Mouse (Mus musculus) midbrain, postnatal 0 days (tissue): Measurements from ENCODE around the gene Mylpf. TPM values are rescaled to one million over a fixed set of nuclear protein-coding genes. Genes with fewer than 3 reads are reported as not detected.

Experiments
- ATAC-seq: fragments of 200-750 bp; cut with Nextera tagmentation; 2 replicates; pipeline ENCODE4 v1.8.0; 2017; ENCODE audit warnings: moderate number of reproducible peaks, mild to moderate bottlenecking, moderate TSS enrichment, moderate library complexity; ENCODE audit not compliant: low FRiP score
- DNase-seq: peaks from one replicate; pipeline ENCODE4 v3.0.0-alpha.2; 2015; ENCODE audit warnings: low spot score
- H3K27ac ChIP-seq: fragments of 300-500 bp; sonication (generic); 2 replicates; pipeline ENCODE4 v1.5.1; 2014; ENCODE audit warnings: low read depth, mild to moderate bottlenecking, low read length, mixed read lengths
- H3K27me3 ChIP-seq: fragments of 300-500 bp; sonication (generic); 2 replicates; pipeline ENCODE4 v1.6.1; 2014; ENCODE audit warnings: low read length, control low read depth, mixed read lengths; ENCODE audit not compliant: insufficient read depth
- H3K36me3 ChIP-seq: fragments of 300-500 bp; sonication (generic); 2 replicates; pipeline ENCODE4 v1.6.1; 2014; ENCODE audit warnings: low read length, control low read depth, mixed read lengths; ENCODE audit not compliant: insufficient read depth
- H3K4me1 ChIP-seq: fragments of 300-500 bp; sonication (generic); 2 replicates; pipeline ENCODE4 v1.6.1; 2014; ENCODE audit warnings: mild to moderate bottlenecking, control low read depth, antibody characterized with exemption, low read length, mixed read lengths; ENCODE audit not compliant: insufficient read depth
- H3K4me2 ChIP-seq: fragments of 300-500 bp; sonication (generic); 2 replicates; pipeline ENCODE4 v1.6.1; 2014; ENCODE audit warnings: low read depth, mild to moderate bottlenecking, low read length, mixed read lengths; ENCODE audit not compliant: poor library complexity, severe bottlenecking
- H3K4me3 ChIP-seq: fragments of 300-500 bp; sonication (generic); 2 replicates; pipeline ENCODE4 v1.5.1; 2014; ENCODE audit warnings: low read depth, mild to moderate bottlenecking, low read length, moderate library complexity
- H3K9ac ChIP-seq: fragments of 300-500 bp; sonication (generic); replicated peaks from 2 replicates; pipeline ENCODE4 v1.6.1; 2014; ENCODE audit warnings: mild to moderate bottlenecking, low read length, moderate library complexity, mixed read lengths; ENCODE audit not compliant: poor library complexity, severe bottlenecking
- H3K9me3 ChIP-seq: fragments of 300-500 bp; sonication (generic); 2 replicates; pipeline ENCODE4 v1.6.1; 2016; ENCODE audit warnings: low read length, control low read depth
- CTCF ChIP-seq: IDR thresholded peaks from 2 replicates; pipeline ENCODE4 v1.5.1; 2016; ENCODE audit warnings: antibody characterized with exemption, mild to moderate bottlenecking
- WGBS: fragments of 180-500 bp; shearing (Covaris S2); extraction: QIAGEN DNeasy Blood & Tissue Kit; methylation state at CpG from one replicate; pipeline ENCODE4 v1.1.7; 2014; 5-methylcytosine and 5-hydroxymethylcytosine counted together
- polyA plus RNA-seq: library from polyadenylated mRNA; unstranded; fragments of >200 nt; fragmentation: Nextera tagmentation; extraction: Ambion mirVana; gene quantifications from 2 replicates; pipeline ENCODE4 v1.2.1, GENCODE M21; 2015
- total RNA-seq: library from RNA; depleted of rRNA; stranded (reverse); fragments of >200 nt; gene quantifications from 2 replicates; pipeline ENCODE4 v1.2.3, GENCODE M21; 2014

Mylpf gene
- total and polyA plus RNA-seq, 2 experiments from 2014 or later = 1.4 to 2.2 TPM

GRCm38 (mm10) chr7:127194633-127195029, 14.1 kb upstream of the Mylpf start:
- no peak for TF ChIP-seq CTCF
- Histone ChIP-seq H3K4me3 (peak overlapping the region; percentile 66), H3K9me3 (no peaks in the 10 kb centered on the region), H3K4me2 (peak overlapping the region; percentile 75), H3K9ac (peak overlapping the region; percentile 74; the same call in 1 of the 2 replicates), H3K36me3 (peaks cover 40% of the 10 kb centered on the region), H3K27me3 (no peaks in the 10 kb centered on the region), H3K27ac (peak overlapping the region; percentile 93; the same call in 1 of the 2 replicates), H3K4me1 (peaks cover 7% of the 10 kb centered on the region)
- DNase-seq = no peak
- WGBS = 93% methylated on average over 7 of the region's 7 CpGs
- no peak for ATAC-seq

GRCm38 (mm10) chr7:127195544-127196295, 13.0 kb upstream of the Mylpf start, which contains the start of gene Cd2bp2:
Gene Cd2bp2, minus strand, starts transcription at chr7:127196050.
- H3K27me3 ChIP-seq = no peaks in the 10 kb centered on the region
- peak; percentile 97 for ATAC-seq
- H3K27ac ChIP-seq = peak within 1 kb of the TSS; percentile 93
- peaks cover 7% of the 10 kb centered on the region for H3K4me1 ChIP-seq
- peak within 1 kb of the TSS; percentile 75 for H3K4me2 ChIP-seq
- no peaks in the 10 kb centered on the region for H3K9me3 ChIP-seq
- H3K36me3 ChIP-seq = peaks cover 50% of the 10 kb centered on the region
- peak within 1 kb of the TSS; percentile 66 for H3K4me3 ChIP-seq
- DNase-seq = peak; percentile 99
- H3K9ac ChIP-seq = peak within 1 kb of the TSS; percentile 74
- WGBS = under 1% methylated on average over 51 of the region's 51 CpGs
- peak; percentile 63 for TF ChIP-seq CTCF

- Histone ChIP-seq H3K27ac (peak overlapping the region; percentile 66), H3K9me3 (no peaks in the 10 kb centered on the region), H3K4me1 (peaks cover 7% of the 10 kb centered on the region), H3K4me3 (peak overlapping the region; percentile 66), H3K4me2 (peak overlapping the region; percentile 65), H3K27me3 (no peaks in the 10 kb centered on the region), H3K9ac (peak overlapping the region; percentile 62), H3K36me3 (peaks cover 47% of the 10 kb centered on the region)
- 55% methylated on average over 11 of the region's 11 CpGs for WGBS
- ATAC-seq (no peak), DNase-seq (no peak)
- TF ChIP-seq CTCF = no peak
Measured at GRCm38 (mm10) chr7:127196484-127196883, 12.2 kb upstream of the Mylpf start.

GRCm38 (mm10) chr7:127206606-127207005, 2.1 kb upstream of the Mylpf start:
- peak overlapping the region; percentile 99 for H3K4me2 ChIP-seq
- TF ChIP-seq CTCF = no peak
- no peaks in the 10 kb centered on the region for H3K27me3 ChIP-seq
- H3K4me3 ChIP-seq = peak overlapping the region; percentile 56
- H3K27ac ChIP-seq = no peak overlapping the region
- H3K4me1 ChIP-seq = peaks cover 6% of the 10 kb centered on the region
- H3K9me3 ChIP-seq = no peaks in the 10 kb centered on the region
- ATAC-seq = no peak
- 60% methylated on average over 2 of the region's 2 CpGs for WGBS
- H3K36me3 ChIP-seq = peaks cover 17% of the 10 kb centered on the region
- peak overlapping the region; percentile 63 for H3K9ac ChIP-seq
- DNase-seq = no peak

GRCm38 (mm10) chr7:127207374-127208294, 1.1 kb upstream of the Mylpf start:
- Histone ChIP-seq H3K36me3 (peaks cover 12% of the 10 kb centered on the region), H3K4me3 (peak overlapping the region; percentile 56), H3K4me1 (peaks cover 6% of the 10 kb centered on the region), H3K27me3 (no peaks in the 10 kb centered on the region), H3K9me3 (no peaks in the 10 kb centered on the region), H3K9ac (peak overlapping the region; percentile 63), H3K27ac (peak overlapping the region; percentile 62; the same call in 1 of the 2 replicates), H3K4me2 (peak overlapping the region; percentile 99)
- no peak for TF ChIP-seq CTCF
- ATAC-seq (0 out of 2 replicates have a peak, but pooled peaks have one; percentile 0), DNase-seq (no peak)
- WGBS = under 1% methylated on average over 53 of the region's 53 CpGs
